Mouse (Mus musculus): ENCODE data around the gene Pde11a. TPM values are rescaled to one million over a fixed set of nuclear protein-coding genes. Genes with fewer than 3 reads are reported as not detected.

Gene Pde11a
- polyA plus RNA-seq, 1 experiment from 2014 or later, result 0.73 TPM

- Histone ChIP-seq H3K27ac (ENCODE audit: low read length) (no peak overlapping the region), H3K4me3 (replicated peaks; ENCODE audit: low read length) (no peak overlapping the region), H3K4me2 (ENCODE audit: low read length) (no peak overlapping the region), H3K36me3 (ENCODE audit: control insufficient read depth, insufficient read depth) (no peaks in the 10 kb centered on the region), H3K4me1 (replicated peaks; ENCODE audit: control insufficient read depth, insufficient read depth, low read length) (peaks cover 25% of the 10 kb centered on the region), H3K9me3 (ENCODE audit: control insufficient read depth, low read length) (no peaks in the 10 kb centered on the region), H3K27me3 (replicated peaks; ENCODE audit: control insufficient read depth, insufficient read depth, low read length) (no peaks in the 10 kb centered on the region), H3K9ac (replicated peaks; ENCODE audit: low read depth, low read length) (no peak overlapping the region)
- ATAC-seq, result no peak
- WGBS, result 59% methylated on average over 13 of the region's 13 CpGs
These were observed 347.6 kb downstream of the Pde11a start for GRCm38 (mm10) chr2:75990885-75991539.

DNA sequence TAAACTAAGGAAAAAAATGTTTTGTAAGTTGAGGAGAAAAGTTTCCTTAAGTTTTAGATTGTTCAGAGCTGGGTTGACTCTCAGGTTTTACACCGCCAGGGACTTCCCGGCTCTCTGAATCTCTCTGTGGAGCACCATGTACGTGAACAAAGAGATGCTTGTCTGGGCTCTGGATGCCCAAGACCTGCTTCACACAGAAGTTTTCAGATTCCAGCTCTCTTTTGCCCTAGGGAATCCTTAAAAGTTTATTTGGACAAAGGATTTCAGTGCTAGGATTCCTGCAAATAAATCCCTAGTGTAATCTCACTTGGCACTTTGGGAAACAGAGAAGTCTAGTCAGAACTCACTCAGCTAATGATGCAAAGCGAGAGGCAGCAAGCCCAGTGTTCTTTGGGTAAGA, 348.9 kb downstream of the Pde11a start:
- Histone ChIP-seq H3K4me3 (replicated peaks; ENCODE audit: low read length) (no peak overlapping the region), H3K9ac (replicated peaks; ENCODE audit: low read depth, low read length) (no peak overlapping the region), H3K9me3 (ENCODE audit: control insufficient read depth, low read length) (no peaks in the 10 kb centered on the region), H3K27ac (ENCODE audit: low read length) (no peak overlapping the region; the same call in 1 of the 2 replicates), H3K36me3 (ENCODE audit: control insufficient read depth, insufficient read depth) (no peaks in the 10 kb centered on the region), H3K27me3 (replicated peaks; ENCODE audit: control insufficient read depth, insufficient read depth, low read length) (no peaks in the 10 kb centered on the region), H3K4me2 (ENCODE audit: low read length) (no peak overlapping the region), H3K4me1 (replicated peaks; ENCODE audit: control insufficient read depth, insufficient read depth, low read length) (peaks cover 32% of the 10 kb centered on the region)
- 65% methylated on average over 4 of the region's 4 CpGs for WGBS
- ATAC-seq, result no peak

DNA sequence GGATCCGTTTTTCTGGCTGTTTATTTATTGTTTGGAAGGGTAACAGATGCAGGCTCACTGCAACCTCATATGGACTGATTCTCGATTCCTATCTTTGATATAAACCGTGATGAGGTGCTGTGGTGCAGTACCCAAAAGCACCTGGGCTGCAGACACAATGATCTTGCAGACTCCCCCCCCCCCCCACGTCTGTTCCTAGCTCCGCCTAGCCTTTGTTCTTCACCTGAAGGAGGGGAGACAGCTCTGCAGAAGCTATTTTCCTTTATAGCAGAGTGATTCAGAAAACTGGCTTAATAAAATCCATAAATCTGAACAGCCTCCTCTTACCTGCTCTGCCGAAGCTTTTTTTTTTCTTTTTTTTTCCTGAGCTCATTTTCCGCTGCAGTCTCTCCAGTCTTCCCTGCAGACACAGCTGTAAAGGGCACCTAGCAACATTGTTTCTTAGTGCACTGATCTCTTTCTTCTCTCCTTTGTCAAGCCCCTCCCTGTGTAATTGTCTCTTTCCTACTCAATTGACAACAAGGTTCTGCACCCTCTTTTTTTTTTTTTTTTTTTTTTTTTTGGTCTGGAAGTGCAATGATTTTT, 349.7 kb downstream of the Pde11a start:
- peak overlapping the region; percentile 4; the same call in 1 of the 2 replicates for H3K9ac ChIP-seq (replicated peaks; ENCODE audit: low read depth, low read length)
- no peaks in the 10 kb centered on the region for H3K9me3 ChIP-seq (ENCODE audit: control insufficient read depth, low read length)
- H3K4me1 ChIP-seq (replicated peaks; ENCODE audit: control insufficient read depth, insufficient read depth, low read length), result peaks cover 32% of the 10 kb centered on the region
- 40% methylated on average over 7 of the region's 7 CpGs for WGBS
- ATAC-seq, result peak; percentile 74
- H3K27me3 ChIP-seq (replicated peaks; ENCODE audit: control insufficient read depth, insufficient read depth, low read length), result no peaks in the 10 kb centered on the region
- H3K4me2 ChIP-seq (ENCODE audit: low read length), result peak overlapping the region; percentile 21
- no peak overlapping the region for H3K4me3 ChIP-seq (replicated peaks; ENCODE audit: low read length)
- no peaks in the 10 kb centered on the region for H3K36me3 ChIP-seq (ENCODE audit: control insufficient read depth, insufficient read depth)
- H3K27ac ChIP-seq (ENCODE audit: low read length), result peak overlapping the region; percentile 79

- 64% methylated on average over 4 of the region's 4 CpGs for WGBS
- peak overlapping the region; percentile 2 for H3K4me2 ChIP-seq (ENCODE audit: low read length)
- H3K9me3 ChIP-seq (ENCODE audit: control insufficient read depth, low read length), result no peaks in the 10 kb centered on the region
- no peaks in the 10 kb centered on the region for H3K36me3 ChIP-seq (ENCODE audit: control insufficient read depth, insufficient read depth)
- no peaks in the 10 kb centered on the region for H3K27me3 ChIP-seq (replicated peaks; ENCODE audit: control insufficient read depth, insufficient read depth, low read length)
- H3K4me1 ChIP-seq (replicated peaks; ENCODE audit: control insufficient read depth, insufficient read depth, low read length), result peaks cover 32% of the 10 kb centered on the region
- peak overlapping the region; percentile 4; the same call in 1 of the 2 replicates for H3K9ac ChIP-seq (replicated peaks; ENCODE audit: low read depth, low read length)
- ATAC-seq, result peak; percentile 35; the same call in 1 of the 2 replicates
- no peak overlapping the region for H3K4me3 ChIP-seq (replicated peaks; ENCODE audit: low read length)
- peak overlapping the region; percentile 79 for H3K27ac ChIP-seq (ENCODE audit: low read length)
These were observed 350.2 kb downstream of the Pde11a start for GRCm38 (mm10) chr2:75988378-75988777.

- no peaks in the 10 kb centered on the region for H3K9me3 ChIP-seq (ENCODE audit: control insufficient read depth, low read length)
- H3K9ac ChIP-seq (replicated peaks; ENCODE audit: low read depth, low read length), result no peak overlapping the region
- H3K36me3 ChIP-seq (ENCODE audit: control insufficient read depth, insufficient read depth), result no peaks in the 10 kb centered on the region
- no peaks in the 10 kb centered on the region for H3K27me3 ChIP-seq (replicated peaks; ENCODE audit: control insufficient read depth, insufficient read depth, low read length)
- H3K4me3 ChIP-seq (replicated peaks; ENCODE audit: low read length), result no peak overlapping the region
- ATAC-seq, result no peak
- H3K4me1 ChIP-seq (replicated peaks; ENCODE audit: control insufficient read depth, insufficient read depth, low read length), result peaks cover 32% of the 10 kb centered on the region
- H3K4me2 ChIP-seq (ENCODE audit: low read length), result no peak overlapping the region
- H3K27ac ChIP-seq (ENCODE audit: low read length), result peak overlapping the region; percentile 79
- WGBS, result 65% methylated on average over 9 of the region's 9 CpGs
These were observed 350.8 kb downstream of the Pde11a start for GRCm38 (mm10) chr2:75987739-75988138.

DNA sequence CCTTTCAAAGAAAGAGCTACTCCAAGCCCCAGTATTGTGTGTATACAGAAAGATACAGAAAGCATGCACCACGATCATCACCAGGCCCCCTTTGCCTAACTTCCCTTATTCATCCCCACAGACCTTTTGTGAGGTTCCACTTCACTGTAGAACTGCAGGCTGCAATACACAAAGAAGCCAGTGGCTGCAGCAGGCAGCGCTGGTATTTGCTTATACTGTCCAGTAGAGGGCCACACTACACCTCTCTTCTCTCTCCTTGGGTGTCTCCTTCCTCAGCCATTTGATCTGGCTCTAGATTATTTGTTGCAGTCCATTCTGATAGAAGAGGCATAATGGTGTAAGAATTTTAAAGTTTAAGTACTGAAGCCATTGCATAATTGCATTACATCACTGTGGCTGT, 353.4 kb downstream of the Pde11a start:
- Histone ChIP-seq H3K9ac (replicated peaks; ENCODE audit: low read depth, low read length) (no peak overlapping the region), H3K4me1 (replicated peaks; ENCODE audit: control insufficient read depth, insufficient read depth, low read length) (peaks cover 25% of the 10 kb centered on the region)

DNA sequence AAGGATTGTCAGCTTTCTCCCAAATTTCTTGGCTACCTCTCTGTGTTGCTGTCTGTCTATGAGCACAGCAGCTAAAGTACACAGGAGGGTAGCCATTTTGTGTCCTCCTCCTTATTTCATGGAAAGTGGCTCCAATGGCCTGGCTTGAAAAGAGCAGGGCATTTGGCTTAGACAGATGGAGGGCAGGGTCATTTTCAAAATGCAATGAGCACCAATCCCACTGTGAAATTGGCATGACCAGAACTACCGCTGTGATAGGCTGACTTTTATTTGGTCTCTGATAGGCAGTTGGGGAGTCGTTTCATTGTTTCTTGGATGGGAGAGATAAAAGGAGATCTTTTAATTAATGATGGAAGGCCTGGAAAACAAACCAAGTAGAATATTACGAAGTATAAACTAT, 354.7 kb downstream of the Pde11a start:
- H3K4me1 ChIP-seq (replicated peaks; ENCODE audit: control insufficient read depth, insufficient read depth, low read length), result peaks cover 18% of the 10 kb centered on the region
- H3K9me3 ChIP-seq (ENCODE audit: control insufficient read depth, low read length), result no peaks in the 10 kb centered on the region
- H3K36me3 ChIP-seq (ENCODE audit: control insufficient read depth, insufficient read depth), result no peaks in the 10 kb centered on the region
- H3K4me3 ChIP-seq (replicated peaks; ENCODE audit: low read length), result no peak overlapping the region
- H3K27me3 ChIP-seq (replicated peaks; ENCODE audit: control insufficient read depth, insufficient read depth, low read length), result no peaks in the 10 kb centered on the region
- H3K9ac ChIP-seq (replicated peaks; ENCODE audit: low read depth, low read length), result no peak overlapping the region
- H3K27ac ChIP-seq (ENCODE audit: low read length), result no peak overlapping the region
- ATAC-seq, result no peak
- no peak overlapping the region for H3K4me2 ChIP-seq (ENCODE audit: low read length)
- WGBS, result 85% methylated on average over 3 of the region's 3 CpGs

More for the DNA sequence above, 353.4 kb downstream of the Pde11a start:
- Histone ChIP-seq H3K27ac (ENCODE audit: low read length) (peak overlapping the region; percentile 50; the same call in 1 of the 2 replicates), H3K9me3 (ENCODE audit: control insufficient read depth, low read length) (no peaks in the 10 kb centered on the region), H3K4me3 (replicated peaks; ENCODE audit: low read length) (no peak overlapping the region), H3K4me2 (ENCODE audit: low read length) (no peak overlapping the region), H3K36me3 (ENCODE audit: control insufficient read depth, insufficient read depth) (no peaks in the 10 kb centered on the region), H3K27me3 (replicated peaks; ENCODE audit: control insufficient read depth, insufficient read depth, low read length) (no peaks in the 10 kb centered on the region)
- ATAC-seq, result peak; percentile 70
- 0% methylated on average over 2 of the region's 2 CpGs for WGBS

- ATAC-seq, result no peak
- Histone ChIP-seq H3K4me2 (ENCODE audit: low read length) (no peak overlapping the region), H3K4me1 (replicated peaks; ENCODE audit: control insufficient read depth, insufficient read depth, low read length) (peaks cover 11% of the 10 kb centered on the region), H3K27ac (ENCODE audit: low read length) (no peak overlapping the region), H3K4me3 (replicated peaks; ENCODE audit: low read length) (no peak overlapping the region), H3K9ac (replicated peaks; ENCODE audit: low read depth, low read length) (no peak overlapping the region), H3K27me3 (replicated peaks; ENCODE audit: control insufficient read depth, insufficient read depth, low read length) (no peaks in the 10 kb centered on the region), H3K36me3 (ENCODE audit: control insufficient read depth, insufficient read depth) (no peaks in the 10 kb centered on the region), H3K9me3 (ENCODE audit: control insufficient read depth, low read length) (no peaks in the 10 kb centered on the region)
- WGBS, result 98% methylated on average over 3 of the region's 3 CpGs
These were observed 355.5 kb downstream of the Pde11a start for GRCm38 (mm10) chr2:75983091-75983490.

- no peak for ATAC-seq
- no peak overlapping the region for H3K4me2 ChIP-seq (ENCODE audit: low read length)
These were observed 355.9 kb downstream of the Pde11a start for GRCm38 (mm10) chr2:75982626-75983025.

More at GRCm38 (mm10) chr2:75982626-75983025, 355.9 kb downstream of the Pde11a start:
- H3K9me3 ChIP-seq (ENCODE audit: control insufficient read depth, low read length), result no peaks in the 10 kb centered on the region
- peaks cover 7% of the 10 kb centered on the region for H3K4me1 ChIP-seq (replicated peaks; ENCODE audit: control insufficient read depth, insufficient read depth, low read length)
- 98% methylated on average over 4 of the region's 4 CpGs for WGBS
- no peaks in the 10 kb centered on the region for H3K27me3 ChIP-seq (replicated peaks; ENCODE audit: control insufficient read depth, insufficient read depth, low read length)
- H3K27ac ChIP-seq (ENCODE audit: low read length), result no peak overlapping the region
- no peak overlapping the region for H3K4me3 ChIP-seq (replicated peaks; ENCODE audit: low read length)
- no peaks in the 10 kb centered on the region for H3K36me3 ChIP-seq (ENCODE audit: control insufficient read depth, insufficient read depth)
- no peak overlapping the region for H3K9ac ChIP-seq (replicated peaks; ENCODE audit: low read depth, low read length)

Measured in forebrain, embryonic 16.5 days (tissue).